Mouse (Mus musculus): ENCODE data around the gene Atp2a3. TPM values are rescaled to one million over a fixed set of nuclear protein-coding genes. Genes with fewer than 3 reads are reported as not detected.

The Atp2a3 gene
- polyA plus RNA-seq, 1 experiment, result 4.9 TPM

DNA sequence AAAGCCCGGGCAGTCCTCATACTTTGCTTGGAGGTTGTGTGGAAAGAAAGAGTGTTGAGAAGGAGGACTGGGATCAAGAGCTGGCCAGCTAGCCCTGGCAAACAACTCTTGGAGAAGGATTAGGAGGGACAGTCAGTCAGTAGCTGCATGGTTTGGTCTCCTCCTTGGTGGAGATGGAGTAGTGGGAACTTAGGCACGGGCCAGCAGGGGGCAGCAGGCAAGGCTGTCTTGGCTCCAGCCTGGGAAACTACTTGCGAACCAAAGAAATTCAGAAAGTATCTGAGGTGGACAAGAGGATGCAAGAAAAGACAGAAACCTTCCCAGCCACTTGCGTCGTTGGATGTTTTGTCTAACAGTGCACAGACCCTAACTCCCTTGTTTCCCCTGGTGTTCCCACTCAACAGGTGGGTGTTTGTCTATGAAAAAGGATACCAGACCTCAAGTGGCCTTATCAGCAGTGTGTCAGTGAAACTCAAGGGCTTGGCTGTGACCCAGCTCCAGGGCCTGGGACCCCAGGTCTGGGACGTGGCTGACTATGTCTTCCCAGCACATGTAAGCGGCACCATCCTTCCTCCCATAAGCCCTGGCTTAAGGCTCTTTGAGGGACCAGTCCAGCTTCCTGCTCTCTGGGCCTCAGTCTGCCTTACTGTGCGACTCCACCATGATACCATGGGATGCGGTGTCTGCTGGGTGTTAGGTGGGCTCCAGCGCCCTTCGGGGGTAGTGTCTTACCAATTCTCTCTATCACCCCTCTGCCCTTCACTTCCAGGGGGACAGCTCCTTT lies 46.9 kb downstream of the Atp2a3 start:
- H3K4me1 ChIP-seq (ENCODE audit: control insufficient read depth, insufficient read depth, low read length), result no peaks in the 10 kb centered on the region

DNA sequence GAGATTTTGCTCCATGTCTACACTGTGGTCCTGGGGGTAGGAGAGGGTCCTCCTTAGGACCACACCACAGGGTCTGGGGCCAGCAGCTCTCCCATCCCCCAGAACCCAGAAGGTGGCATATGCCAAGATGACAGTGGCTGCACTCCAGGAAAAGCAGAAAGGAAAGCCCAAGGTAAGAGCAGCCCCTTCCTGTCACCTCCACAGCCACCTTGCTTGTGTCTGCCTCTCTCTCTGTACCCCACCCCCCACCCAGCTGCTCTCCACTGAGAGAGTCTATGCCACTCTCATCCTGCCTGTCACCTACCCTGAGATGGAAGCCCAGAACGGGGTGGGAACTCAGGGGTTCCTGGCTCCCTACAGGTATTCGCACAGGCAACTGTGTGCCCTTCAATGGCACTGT lies 47.9 kb downstream of the Atp2a3 start:
- TF ChIP-seq CTCF (IDR thresholded peaks at IDR 0.05; ENCODE audit: control insufficient read depth, insufficient read depth, insufficient replicate concordance, low read depth, low read length) (no peak), POLR2A (IDR thresholded peaks at IDR 0.05; ENCODE audit: control insufficient read depth, low read depth, low read length) (no peak)
- no peaks in the 10 kb centered on the region for H3K36me3 ChIP-seq (ENCODE audit: control insufficient read depth, insufficient read depth, low read length)

More for the DNA sequence above, 46.9 kb downstream of the Atp2a3 start:
- no peak for TF ChIP-seq POLR2A (IDR thresholded peaks at IDR 0.05; ENCODE audit: control insufficient read depth, low read depth, low read length)
- peak; percentile 64; the same call in 1 of the 2 replicates for TF ChIP-seq CTCF (IDR thresholded peaks at IDR 0.05; ENCODE audit: control insufficient read depth, insufficient read depth, insufficient replicate concordance, low read depth, low read length)
- Histone ChIP-seq H3K36me3 (ENCODE audit: control insufficient read depth, insufficient read depth, low read length) (no peaks in the 10 kb centered on the region), H3K27me3 (ENCODE audit: control insufficient read depth, insufficient read depth, low read length) (no peaks in the 10 kb centered on the region), H3K4me3 (ENCODE audit: control insufficient read depth, low read depth, low read length) (no peak overlapping the region), H3K27ac (ENCODE audit: control insufficient read depth, insufficient read depth, low read depth, low read length) (no peak overlapping the region)

DNA sequence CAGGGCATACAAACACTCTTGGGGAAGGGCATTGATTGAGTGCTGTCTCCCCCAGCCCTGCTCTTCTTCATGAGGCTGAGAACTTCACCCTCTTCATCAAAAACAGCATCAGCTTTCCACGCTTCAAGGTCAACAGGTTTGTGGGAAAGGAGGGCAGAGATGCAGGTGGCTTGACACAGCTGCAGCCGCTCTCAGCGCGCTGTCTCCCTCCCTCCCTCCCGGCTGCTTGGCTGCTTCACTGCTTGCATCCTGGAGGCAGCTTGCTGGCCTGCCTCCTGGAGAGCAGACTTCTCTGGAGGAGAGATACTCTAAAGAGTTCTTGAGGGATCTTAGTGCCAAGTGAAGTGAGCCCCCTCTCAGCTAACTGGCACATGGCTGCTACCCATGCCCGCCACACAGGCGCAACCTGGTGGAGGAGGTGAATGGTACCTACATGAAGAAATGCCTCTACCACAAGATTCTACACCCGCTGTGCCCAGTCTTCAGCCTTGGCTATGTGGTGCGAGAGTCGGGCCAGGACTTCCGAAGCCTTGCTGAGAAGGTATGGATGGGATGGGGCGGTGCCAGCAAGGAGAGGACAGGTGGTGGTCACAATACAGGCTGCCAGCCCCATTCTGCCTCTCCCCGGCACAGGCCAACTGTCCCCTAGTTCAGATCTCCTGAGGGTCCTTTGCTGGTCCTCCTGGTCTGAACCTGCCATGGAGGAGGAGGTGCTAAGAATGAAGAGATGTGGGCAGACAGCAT lies 48.7 kb downstream of the Atp2a3 start:
- Histone ChIP-seq H3K4me1 (ENCODE audit: control insufficient read depth, insufficient read depth, low read length) (no peaks in the 10 kb centered on the region; the same call in none of the 2 replicates), H3K36me3 (ENCODE audit: control insufficient read depth, insufficient read depth, low read length) (no peaks in the 10 kb centered on the region), H3K4me3 (ENCODE audit: control insufficient read depth, low read depth, low read length) (no peak overlapping the region), H3K27ac (ENCODE audit: control insufficient read depth, insufficient read depth, low read depth, low read length) (no peak overlapping the region), H3K27me3 (ENCODE audit: control insufficient read depth, insufficient read depth, low read length) (no peaks in the 10 kb centered on the region)
- TF ChIP-seq POLR2A (IDR thresholded peaks at IDR 0.05; ENCODE audit: control insufficient read depth, low read depth, low read length) (no peak), CTCF (IDR thresholded peaks at IDR 0.05; ENCODE audit: control insufficient read depth, insufficient read depth, insufficient replicate concordance, low read depth, low read length) (no peak)

More for the DNA sequence above, 47.9 kb downstream of the Atp2a3 start:
- no peak overlapping the region for H3K4me3 ChIP-seq (ENCODE audit: control insufficient read depth, low read depth, low read length)
- H3K27ac ChIP-seq (ENCODE audit: control insufficient read depth, insufficient read depth, low read depth, low read length), result no peak overlapping the region
- H3K27me3 ChIP-seq (ENCODE audit: control insufficient read depth, insufficient read depth, low read length), result no peaks in the 10 kb centered on the region
- H3K4me1 ChIP-seq (ENCODE audit: control insufficient read depth, insufficient read depth, low read length), result no peaks in the 10 kb centered on the region

DNA sequence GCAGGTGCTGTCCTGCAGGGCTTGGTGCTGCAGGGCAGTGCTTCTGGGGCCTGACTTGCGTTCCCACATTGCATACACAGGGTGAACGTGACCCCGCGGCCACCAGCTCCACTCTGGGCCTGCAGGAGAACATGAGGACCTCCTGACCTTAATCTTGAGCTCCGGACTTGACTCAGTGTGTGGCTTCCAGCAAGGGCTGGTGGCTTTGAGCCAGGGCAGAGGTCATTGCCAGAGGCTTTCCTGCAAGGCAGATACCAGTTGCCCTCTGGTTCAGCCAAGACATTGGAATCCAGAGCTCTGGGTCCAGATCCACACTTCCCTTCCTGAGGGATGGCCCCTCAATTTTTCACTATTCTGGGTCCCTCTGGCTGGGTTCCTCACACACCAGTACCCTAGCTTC lies 53.0 kb downstream of the Atp2a3 start:
- no peak overlapping the region for H3K27ac ChIP-seq (ENCODE audit: control insufficient read depth, insufficient read depth, low read depth, low read length)
- no peaks in the 10 kb centered on the region for H3K36me3 ChIP-seq (ENCODE audit: control insufficient read depth, insufficient read depth, low read length)
- no peak for TF ChIP-seq POLR2A (IDR thresholded peaks at IDR 0.05; ENCODE audit: control insufficient read depth, low read depth, low read length)
- no peak for TF ChIP-seq CTCF (IDR thresholded peaks at IDR 0.05; ENCODE audit: control insufficient read depth, insufficient read depth, insufficient replicate concordance, low read depth, low read length)
- no peak overlapping the region for H3K4me3 ChIP-seq (ENCODE audit: control insufficient read depth, low read depth, low read length)
- H3K4me1 ChIP-seq (ENCODE audit: control insufficient read depth, insufficient read depth, low read length), result peaks cover 4% of the 10 kb centered on the region
- H3K27me3 ChIP-seq (ENCODE audit: control insufficient read depth, insufficient read depth, low read length), result no peaks in the 10 kb centered on the region

DNA sequence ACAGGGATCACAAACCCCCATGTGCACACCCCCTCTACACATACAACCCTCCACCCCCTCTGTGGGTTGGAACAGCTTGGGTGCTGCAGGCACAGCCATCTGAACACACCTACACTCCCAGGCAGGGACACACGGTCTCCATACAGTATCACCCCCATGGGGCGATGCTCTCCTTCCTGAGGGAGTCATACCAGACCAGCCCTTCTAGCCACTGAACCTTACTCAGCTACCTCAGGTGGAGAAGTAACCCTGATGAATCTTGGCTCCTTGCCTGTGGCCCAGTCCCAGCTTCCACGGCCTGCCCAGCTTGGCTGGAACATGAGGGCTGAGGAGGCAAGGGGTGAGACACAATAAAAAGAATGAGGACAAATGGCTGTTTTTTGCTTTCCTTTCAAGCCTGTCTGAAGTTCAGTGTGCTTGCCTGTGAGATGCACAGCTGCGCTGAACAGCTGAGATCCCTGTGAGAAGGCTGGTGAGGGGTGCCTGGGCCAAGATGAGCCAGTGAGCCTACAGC lies 53.9 kb downstream of the Atp2a3 start:
- H3K27ac ChIP-seq (ENCODE audit: control insufficient read depth, insufficient read depth, low read depth, low read length), result peak overlapping the region; percentile 15

DNA sequence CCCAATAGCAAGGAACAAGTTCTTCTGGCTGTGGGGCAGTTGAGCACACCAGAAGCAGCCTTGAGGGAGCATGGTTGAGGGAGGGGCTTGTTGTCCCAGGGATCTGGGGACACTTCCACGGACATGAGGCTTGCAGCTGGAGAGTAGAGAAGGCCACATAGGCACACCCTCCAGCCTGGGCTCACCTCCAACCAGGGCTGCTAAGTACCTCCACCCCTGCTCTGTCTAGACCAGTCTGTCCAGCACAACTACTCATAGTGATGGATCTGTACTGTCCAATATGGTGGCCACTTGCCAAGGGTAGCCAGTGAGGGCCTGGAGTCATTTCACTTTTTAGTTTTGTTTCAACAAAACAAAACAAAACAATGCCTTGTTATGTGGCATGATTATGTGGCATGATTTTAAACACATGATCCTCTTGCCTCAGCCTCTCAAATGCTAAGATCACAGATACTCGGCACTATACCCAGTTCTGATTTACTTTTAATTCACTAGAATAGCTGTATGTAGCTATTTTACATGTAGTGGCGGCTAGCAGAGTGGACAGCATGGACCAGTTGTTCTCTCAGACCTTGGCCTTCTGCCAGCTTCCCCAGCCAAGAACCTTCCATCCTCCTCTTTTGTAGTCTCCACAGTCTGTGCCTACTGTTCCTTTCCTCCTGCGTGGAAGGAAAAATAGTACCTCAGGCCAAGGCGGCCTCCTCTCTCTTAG lies 54.6 kb downstream of the Atp2a3 start:
- Histone ChIP-seq H3K4me1 (ENCODE audit: control insufficient read depth, insufficient read depth, low read length) (peaks cover 12% of the 10 kb centered on the region), H3K27me3 (ENCODE audit: control insufficient read depth, insufficient read depth, low read length) (no peaks in the 10 kb centered on the region)

More for the DNA sequence above, 53.9 kb downstream of the Atp2a3 start:
- Histone ChIP-seq H3K27me3 (ENCODE audit: control insufficient read depth, insufficient read depth, low read length) (no peaks in the 10 kb centered on the region), H3K36me3 (ENCODE audit: control insufficient read depth, insufficient read depth, low read length) (no peaks in the 10 kb centered on the region), H3K4me1 (ENCODE audit: control insufficient read depth, insufficient read depth, low read length) (peaks cover 12% of the 10 kb centered on the region), H3K4me3 (ENCODE audit: control insufficient read depth, low read depth, low read length) (no peak overlapping the region)
- TF ChIP-seq CTCF (IDR thresholded peaks at IDR 0.05; ENCODE audit: control insufficient read depth, insufficient read depth, insufficient replicate concordance, low read depth, low read length) (no peak), POLR2A (IDR thresholded peaks at IDR 0.05; ENCODE audit: control insufficient read depth, low read depth, low read length) (no peak)

DNA sequence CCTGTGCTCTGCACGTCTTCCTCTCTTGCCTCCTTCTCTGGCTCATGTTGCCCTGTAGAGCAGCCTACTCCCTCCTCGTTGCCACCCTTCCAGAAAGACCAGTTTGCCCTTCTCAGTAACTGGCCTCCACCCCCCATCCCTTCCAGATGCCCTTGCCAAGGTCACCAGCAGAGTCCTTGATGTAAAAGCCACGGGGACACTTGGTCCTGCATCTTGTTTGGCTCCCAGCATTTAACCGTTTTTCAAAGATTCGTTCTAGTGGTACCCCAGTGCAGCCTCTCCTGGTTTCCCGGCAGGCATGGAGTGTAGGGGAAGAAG lies 55.1 kb downstream of the Atp2a3 start:
- TF ChIP-seq CTCF (IDR thresholded peaks at IDR 0.05; ENCODE audit: control insufficient read depth, insufficient read depth, insufficient replicate concordance, low read depth, low read length) (no peak), POLR2A (IDR thresholded peaks at IDR 0.05; ENCODE audit: control insufficient read depth, low read depth, low read length) (no peak)
- Histone ChIP-seq H3K4me1 (ENCODE audit: control insufficient read depth, insufficient read depth, low read length) (peaks cover 12% of the 10 kb centered on the region), H3K36me3 (ENCODE audit: control insufficient read depth, insufficient read depth, low read length) (no peaks in the 10 kb centered on the region), H3K27me3 (ENCODE audit: control insufficient read depth, insufficient read depth, low read length) (no peaks in the 10 kb centered on the region), H3K27ac (ENCODE audit: control insufficient read depth, insufficient read depth, low read depth, low read length) (no peak overlapping the region), H3K4me3 (ENCODE audit: control insufficient read depth, low read depth, low read length) (no peak overlapping the region)

More for the DNA sequence above, 54.6 kb downstream of the Atp2a3 start:
- Histone ChIP-seq H3K27ac (ENCODE audit: control insufficient read depth, insufficient read depth, low read depth, low read length) (peak overlapping the region; percentile 15), H3K4me3 (ENCODE audit: control insufficient read depth, low read depth, low read length) (no peak overlapping the region), H3K36me3 (ENCODE audit: control insufficient read depth, insufficient read depth, low read length) (no peaks in the 10 kb centered on the region)
- no peak for TF ChIP-seq POLR2A (IDR thresholded peaks at IDR 0.05; ENCODE audit: control insufficient read depth, low read depth, low read length)
- TF ChIP-seq CTCF (IDR thresholded peaks at IDR 0.05; ENCODE audit: control insufficient read depth, insufficient read depth, insufficient replicate concordance, low read depth, low read length), result no peak

Data from testis, adult 2 months (tissue).